Mouse (Mus musculus) megakaryocyte-erythroid progenitor cell, adult 5-6 weeks (primary cell): Measurements from ENCODE around the gene Atg7. TPM values are rescaled to one million over a fixed set of nuclear protein-coding genes. Genes with fewer than 3 reads are reported as not detected.

Experiments used
- ATAC-seq: replicated peaks from 2 replicates; pipeline ENCODE4 v1.8.0; 2016; ENCODE audit warnings: mild to moderate bottlenecking, inconsistent platforms; ENCODE audit not compliant: severe bottlenecking, poor library complexity, low FRiP score, low TSS enrichment
- total RNA-seq, 2 experiments: library from RNA; stranded (forward) in 1 of 2; stranded (reverse) in 1 of 2; fragments of 200-1000, 215-1000 nt in 1 of 2; fragments of >200 nt in 1 of 2; fragmentation: Nextera tagmentation in 1 of 2; gene quantifications; 2 replicates each; pipeline ENCODE4 v1.2.3; 2014 to 2017

Atg7 gene
- total RNA-seq, 2 experiments from 2014 or later = 11.1 to 16.2 TPM

GRCm38 (mm10) chr6:114805927-114806326, 163.0 kb downstream of the Atg7 start:
- ATAC-seq = no peak

DNA sequence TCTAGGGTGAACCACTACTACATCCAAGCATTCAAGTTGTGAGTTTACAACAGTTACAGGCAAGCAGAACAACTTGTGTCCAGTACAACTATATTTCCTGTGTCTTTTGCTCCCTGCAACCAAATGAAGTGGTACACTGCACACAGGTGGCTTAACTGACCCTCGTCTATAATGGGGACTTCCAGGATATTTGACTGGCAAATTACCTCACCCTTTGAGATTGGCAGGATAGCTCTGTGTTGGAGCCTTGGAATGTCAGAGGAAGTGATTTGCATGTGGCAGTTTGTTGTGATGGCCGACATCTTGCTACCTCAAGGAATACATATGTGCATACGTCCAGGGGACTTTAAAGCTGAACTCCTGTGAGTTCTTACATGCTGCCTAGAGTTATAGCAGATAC, 164.6 kb downstream of the Atg7 start:
- ATAC-seq = no peak

DNA sequence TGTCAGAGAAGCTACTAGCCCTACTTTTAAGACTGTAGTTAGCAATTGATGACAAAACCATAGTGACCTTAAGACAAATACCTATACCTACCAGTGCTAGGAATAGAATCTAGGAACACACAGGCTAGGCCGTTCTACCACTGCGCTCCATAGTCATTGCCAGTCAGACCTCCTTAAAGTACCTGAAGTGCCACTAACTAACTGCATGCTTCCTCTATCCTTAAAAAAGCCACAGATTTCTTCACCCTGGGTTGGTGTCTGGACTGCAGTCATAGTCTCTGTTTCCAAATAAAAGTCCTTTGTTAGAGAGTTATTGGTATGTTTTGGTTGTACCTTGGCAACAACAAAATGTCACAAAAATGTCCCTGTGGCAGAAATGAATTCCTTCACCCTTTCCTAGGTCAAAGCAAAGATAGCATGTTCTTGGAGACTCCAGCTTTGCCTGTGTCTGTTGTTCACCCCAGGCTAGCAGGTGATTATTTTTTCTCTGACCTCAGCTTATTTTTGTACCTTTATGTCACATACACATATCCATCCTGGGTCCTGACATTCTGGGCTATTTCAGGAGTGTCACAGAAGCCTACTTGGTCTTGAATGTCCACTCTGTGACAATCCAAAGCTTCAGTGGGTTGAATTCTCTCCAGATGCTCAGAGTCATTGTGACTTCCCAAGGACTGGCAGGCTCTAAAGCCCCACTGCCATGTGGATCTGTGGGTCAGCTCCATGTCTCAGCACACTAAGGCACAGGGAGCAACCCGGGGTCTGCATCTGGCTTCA, 165.9 kb downstream of the Atg7 start:
- ATAC-seq = no peak

DNA sequence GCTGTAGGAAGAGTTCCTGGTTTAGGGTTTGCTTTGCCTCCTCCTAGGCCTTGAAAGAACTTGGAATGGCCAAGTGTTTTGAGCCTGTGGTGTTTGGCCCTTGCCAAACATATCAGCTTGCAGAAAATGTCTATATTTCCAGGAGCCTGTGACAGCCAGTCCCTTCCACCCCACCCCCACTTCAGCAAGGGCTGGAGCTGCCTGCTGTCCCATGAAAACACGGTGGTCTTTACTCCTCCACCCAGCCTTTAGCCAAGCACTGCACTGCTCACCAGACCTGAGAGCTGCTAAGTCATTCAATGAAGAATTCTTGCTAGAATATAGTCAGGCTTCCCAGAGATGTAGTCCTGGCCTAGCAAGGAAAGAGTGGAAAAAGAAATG, 166.5 kb downstream of the Atg7 start:
- no peak for ATAC-seq

DNA sequence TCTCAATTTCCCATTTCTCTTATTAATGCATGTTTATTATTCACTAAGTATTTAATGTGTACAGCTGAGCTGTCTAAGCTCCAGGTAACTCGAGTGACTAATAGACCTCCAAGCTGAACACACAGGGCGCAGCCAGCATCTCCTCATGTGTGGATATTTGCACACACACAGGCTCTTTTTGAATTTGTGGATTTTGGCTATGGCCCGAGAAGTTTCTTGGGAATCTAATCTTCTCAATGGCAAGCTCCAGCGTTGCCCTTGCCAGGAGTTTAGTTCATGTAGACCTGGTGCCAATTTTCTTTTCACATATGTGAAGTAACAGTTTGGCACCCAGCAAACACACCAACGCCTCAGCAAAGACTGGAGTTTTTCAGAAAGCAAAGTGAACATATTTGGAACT, 169.4 kb downstream of the Atg7 start:
- ATAC-seq = no peak

DNA sequence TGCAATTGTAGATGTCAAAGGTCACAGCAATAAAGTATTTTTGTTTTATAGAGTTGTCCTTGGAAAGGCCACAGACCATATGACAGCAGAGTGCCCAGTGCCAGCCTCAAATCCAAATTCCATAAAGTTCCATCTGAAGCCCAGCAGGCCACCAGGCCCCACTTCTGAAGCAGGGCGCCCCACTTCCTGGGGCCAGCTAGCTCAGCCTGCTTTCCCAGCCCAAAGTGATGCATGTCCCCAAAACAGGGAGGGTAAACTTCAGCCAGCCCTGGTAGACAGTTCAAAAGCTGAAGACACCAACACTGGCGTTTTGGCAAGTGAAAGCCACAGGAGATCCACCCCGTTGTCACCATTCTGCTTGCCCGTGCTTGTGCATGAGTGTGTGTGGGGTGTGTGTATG, 169.9 kb downstream of the Atg7 start:
- ATAC-seq = no peak

DNA sequence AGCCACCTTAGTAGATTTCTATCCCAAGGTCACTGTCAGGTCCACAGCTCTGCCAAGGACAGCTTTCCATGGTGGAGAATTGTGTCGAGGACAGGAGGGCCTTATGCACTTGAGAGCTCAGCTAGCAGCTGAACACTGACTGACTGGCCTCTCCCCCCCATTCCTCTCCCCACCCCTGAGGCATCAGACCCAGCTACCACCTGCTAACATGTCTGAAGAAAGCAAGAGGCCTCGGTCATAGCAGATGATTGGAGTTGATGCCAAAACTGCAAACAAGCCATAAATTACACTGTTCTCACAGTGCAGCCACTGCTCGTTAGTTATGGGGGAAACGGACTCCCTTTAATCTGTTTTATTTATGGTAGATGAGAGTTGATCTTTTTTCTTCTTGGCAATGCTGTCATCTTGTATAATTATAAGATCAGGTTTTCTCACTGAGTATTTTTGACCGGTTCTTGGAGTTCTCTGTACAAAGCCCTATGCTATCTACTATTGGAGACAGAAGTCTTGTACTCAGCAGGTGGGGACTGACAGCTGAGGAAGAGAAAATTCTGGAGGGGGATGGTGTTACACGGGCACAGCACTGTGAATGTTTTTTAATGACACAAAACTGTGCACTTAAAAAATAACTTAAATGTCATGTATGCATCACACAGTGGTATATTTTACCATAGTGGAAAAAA, 171.4 kb downstream of the Atg7 start:
- ATAC-seq = no peak

- ATAC-seq = no peak
These were observed 172.2 kb downstream of the Atg7 start for GRCm38 (mm10) chr6:114814882-114815650.

DNA sequence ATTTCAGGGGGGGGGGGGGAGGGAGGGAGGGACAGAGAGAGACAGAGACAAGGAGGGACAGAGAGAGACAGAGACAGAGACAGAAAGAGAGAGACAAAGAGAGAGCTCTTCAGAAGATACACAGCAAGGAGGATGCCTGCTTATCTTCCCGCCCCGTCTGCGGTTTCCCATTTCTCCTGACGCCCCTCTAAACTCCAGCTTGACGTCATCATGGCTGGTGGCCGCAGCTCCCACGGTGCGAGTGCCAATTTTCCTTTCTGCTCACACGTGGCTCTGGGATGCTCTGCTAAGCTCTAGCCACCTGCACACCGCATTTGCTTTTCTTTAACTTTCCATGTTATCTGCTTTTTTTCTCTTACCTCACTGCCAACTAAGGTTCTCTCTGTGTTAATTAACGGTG, 175.1 kb downstream of the Atg7 start:
- ATAC-seq = peak; percentile 62

DNA sequence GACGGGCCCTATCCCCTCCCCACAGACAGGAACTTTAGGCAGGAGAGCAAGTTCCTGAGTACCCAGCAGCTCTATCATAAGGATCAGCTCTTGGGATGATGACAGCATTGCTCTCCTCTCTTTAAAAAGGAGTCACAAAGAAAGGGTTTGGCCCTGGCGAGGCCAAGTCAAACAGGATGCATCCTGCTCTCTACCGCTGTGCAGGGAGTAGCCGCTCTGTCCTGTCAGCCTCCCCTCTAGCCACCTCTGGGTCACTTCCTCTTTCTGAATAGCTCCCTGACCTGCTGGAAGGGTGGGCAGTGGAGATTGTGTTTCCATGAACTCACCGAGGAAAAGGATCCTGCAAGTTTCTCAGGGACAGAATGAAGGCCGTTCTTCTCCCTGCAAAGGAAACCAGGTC, 175.6 kb downstream of the Atg7 start:
- ATAC-seq = no peak

- ATAC-seq = peak; percentile 77
These were observed 177.1 kb downstream of the Atg7 start for GRCm38 (mm10) chr6:114819971-114820481.

- ATAC-seq = no peak
These were observed 178.7 kb downstream of the Atg7 start for GRCm38 (mm10) chr6:114821646-114822045.

- ATAC-seq = no peak
These were observed 184.0 kb downstream of the Atg7 start for GRCm38 (mm10) chr6:114826889-114827288.

- no peak for ATAC-seq
These were observed 187.0 kb downstream of the Atg7 start for GRCm38 (mm10) chr6:114829660-114830438.

GRCm38 (mm10) chr6:114831807-114832206, 188.9 kb downstream of the Atg7 start:
- 0 out of 2 replicates have a peak, but pooled peaks have one; percentile 47 for ATAC-seq

GRCm38 (mm10) chr6:114833058-114833685, 190.3 kb downstream of the Atg7 start:
- ATAC-seq = no peak

- no peak for ATAC-seq
These were observed 191.0 kb downstream of the Atg7 start for GRCm38 (mm10) chr6:114833791-114834346.

DNA sequence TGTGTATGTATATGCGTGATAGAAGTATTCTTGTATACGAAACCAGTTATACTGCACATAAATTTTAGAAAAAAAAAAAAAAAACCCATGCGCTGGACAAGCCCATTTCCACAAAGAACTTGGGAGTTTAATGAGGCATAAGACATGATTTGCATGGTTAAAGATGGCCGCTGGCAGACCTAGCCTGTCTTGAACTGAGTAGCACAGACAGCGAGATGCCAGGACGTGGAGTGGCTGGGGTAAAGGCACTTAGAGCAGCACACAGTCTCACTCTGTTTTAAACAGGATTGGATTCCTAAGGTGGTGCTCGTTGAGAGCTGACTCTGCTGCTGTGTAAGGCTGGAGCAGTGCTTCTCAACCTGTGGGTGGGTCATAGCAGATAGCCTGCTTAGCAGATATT, 192.4 kb downstream of the Atg7 start:
- ATAC-seq = no peak

DNA sequence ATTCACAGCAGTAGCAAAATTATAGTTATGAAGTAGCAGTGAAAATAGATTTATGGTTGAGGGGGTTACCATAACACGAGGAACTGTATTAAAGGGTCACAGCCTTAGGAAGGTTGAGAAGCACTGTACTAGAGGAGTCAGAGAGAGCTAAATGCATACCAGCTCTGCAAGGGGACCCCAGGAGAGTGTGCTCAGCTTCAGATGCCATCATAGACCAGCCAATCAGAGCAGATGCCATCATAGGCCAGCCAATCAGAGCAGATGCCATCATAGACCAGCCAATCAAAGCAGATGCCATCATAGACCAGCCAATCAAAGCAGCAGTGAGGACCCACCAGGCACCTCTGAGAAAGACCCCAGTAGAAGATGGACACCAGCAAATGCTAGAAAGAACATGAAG, 192.9 kb downstream of the Atg7 start:
- no peak for ATAC-seq
